Mouse (Mus musculus): Measurements from ENCODE around the gene Psip1. TPM values are rescaled to one million over a fixed set of nuclear protein-coding genes. Genes with fewer than 3 reads are reported as not detected.

Psip1 gene
- polyA plus RNA-seq, 1 experiment from 2014 or later = 36.1 TPM

DNA sequence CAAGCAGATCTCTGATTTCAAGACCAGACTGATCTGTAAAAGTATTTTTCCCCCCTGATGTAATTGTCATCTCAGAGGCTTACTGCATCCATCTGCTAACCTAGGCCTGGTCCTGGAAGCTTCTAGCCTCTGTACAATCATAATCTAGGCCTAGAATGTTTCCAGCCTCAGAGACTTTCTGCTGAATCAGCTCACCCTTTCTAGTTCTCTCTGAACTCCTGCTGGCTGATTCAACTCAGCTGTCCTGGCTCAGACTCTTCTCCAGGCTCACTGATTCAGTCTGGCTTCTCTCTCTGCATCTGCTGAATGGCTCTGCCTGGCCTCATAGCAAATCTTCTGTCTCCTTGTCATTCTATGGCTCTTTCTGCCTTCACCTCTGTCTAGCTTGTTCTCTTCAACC lies 48.1 kb downstream of the Psip1 start:
- Histone ChIP-seq H3K4me1 (ENCODE audit: control insufficient read depth, low read depth, low read length) (no peaks in the 10 kb centered on the region; the same call in 1 of the 2 replicates), H3K27me3 (ENCODE audit: control insufficient read depth, insufficient read depth, low read depth, low read length) (no peaks in the 10 kb centered on the region), H3K27ac (ENCODE audit: low read length) (no peak overlapping the region), H3K9me3 (replicated peaks; ENCODE audit: control insufficient read depth, low read length) (no peaks in the 10 kb centered on the region), H3K9ac (ENCODE audit: low read depth, low read length) (no peak overlapping the region), H3K36me3 (ENCODE audit: control insufficient read depth, insufficient read depth) (peaks cover 15% of the 10 kb centered on the region), H3K4me2 (ENCODE audit: low read depth, low read length) (no peak overlapping the region), H3K4me3 (ENCODE audit: low read depth, low read length) (no peak overlapping the region)
- no peak for ATAC-seq (ENCODE audit: low read depth)

DNA sequence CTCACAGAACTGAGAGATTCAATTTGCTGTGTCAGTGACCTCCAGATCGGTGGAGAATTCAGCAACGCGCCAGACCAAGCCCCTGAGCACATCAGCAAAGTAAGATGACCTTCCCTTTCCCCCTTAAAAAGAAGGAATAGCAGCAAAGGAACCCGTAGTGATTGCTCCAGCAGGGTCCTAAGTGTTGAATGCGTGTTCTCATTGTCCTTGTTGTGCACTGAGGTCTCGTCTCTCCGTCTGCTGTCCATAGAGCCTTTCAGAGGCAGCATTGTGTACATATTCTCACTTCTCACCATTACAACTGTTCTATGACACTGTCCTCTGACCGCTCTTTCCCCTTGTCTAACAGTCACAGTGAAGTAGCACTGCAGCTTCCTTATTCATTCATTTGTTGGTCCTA lies 49.9 kb downstream of the Psip1 start:
- Histone ChIP-seq H3K4me2 (ENCODE audit: low read depth, low read length) (no peak overlapping the region), H3K27me3 (ENCODE audit: control insufficient read depth, insufficient read depth, low read depth, low read length) (no peaks in the 10 kb centered on the region), H3K9me3 (replicated peaks; ENCODE audit: control insufficient read depth, low read length) (no peaks in the 10 kb centered on the region), H3K27ac (ENCODE audit: low read length) (no peak overlapping the region), H3K4me3 (ENCODE audit: low read depth, low read length) (no peak overlapping the region), H3K4me1 (ENCODE audit: control insufficient read depth, low read depth, low read length) (no peaks in the 10 kb centered on the region; the same call in 1 of the 2 replicates), H3K9ac (ENCODE audit: low read depth, low read length) (no peak overlapping the region), H3K36me3 (ENCODE audit: control insufficient read depth, insufficient read depth) (peaks cover 19% of the 10 kb centered on the region)
- WGBS (ENCODE audit: insufficient replicate concordance) = 85% methylated on average over 8 of the region's 8 CpGs
- ATAC-seq (ENCODE audit: low read depth) = no peak

DNA sequence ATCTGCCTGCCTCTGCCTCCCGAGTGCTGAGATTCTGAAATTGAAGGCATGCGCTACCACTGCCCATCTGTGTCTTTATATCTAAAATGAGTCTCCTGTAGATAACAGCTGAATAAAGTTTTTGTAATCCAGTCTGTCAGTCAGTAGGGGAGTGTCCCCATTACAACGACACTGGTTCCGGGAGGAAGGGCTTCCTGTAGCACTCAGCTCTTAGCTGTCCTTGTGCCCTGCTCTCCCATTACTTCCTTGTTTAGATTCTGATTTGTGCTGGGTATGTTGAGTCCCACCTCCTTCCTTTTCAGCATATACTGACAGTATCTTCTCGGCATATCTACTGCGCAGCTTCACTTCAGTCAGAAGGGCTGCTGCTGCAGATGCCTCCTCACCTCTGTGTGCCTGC lies 53.4 kb downstream of the Psip1 start:
- no peaks in the 10 kb centered on the region for H3K27me3 ChIP-seq (ENCODE audit: control insufficient read depth, insufficient read depth, low read depth, low read length)
- no peak overlapping the region for H3K4me2 ChIP-seq (ENCODE audit: low read depth, low read length)
- ATAC-seq (ENCODE audit: low read depth) = no peak
- no peaks in the 10 kb centered on the region for H3K4me1 ChIP-seq (ENCODE audit: control insufficient read depth, low read depth, low read length)
- peaks cover 22% of the 10 kb centered on the region for H3K36me3 ChIP-seq (ENCODE audit: control insufficient read depth, insufficient read depth)
- no peak overlapping the region for H3K4me3 ChIP-seq (ENCODE audit: low read depth, low read length)
- H3K9ac ChIP-seq (ENCODE audit: low read depth, low read length) = no peak overlapping the region
- H3K27ac ChIP-seq (ENCODE audit: low read length) = no peak overlapping the region
- no peaks in the 10 kb centered on the region for H3K9me3 ChIP-seq (replicated peaks; ENCODE audit: control insufficient read depth, low read length)
- 73% methylated on average over 6 of the region's 6 CpGs for WGBS (ENCODE audit: insufficient replicate concordance)

DNA sequence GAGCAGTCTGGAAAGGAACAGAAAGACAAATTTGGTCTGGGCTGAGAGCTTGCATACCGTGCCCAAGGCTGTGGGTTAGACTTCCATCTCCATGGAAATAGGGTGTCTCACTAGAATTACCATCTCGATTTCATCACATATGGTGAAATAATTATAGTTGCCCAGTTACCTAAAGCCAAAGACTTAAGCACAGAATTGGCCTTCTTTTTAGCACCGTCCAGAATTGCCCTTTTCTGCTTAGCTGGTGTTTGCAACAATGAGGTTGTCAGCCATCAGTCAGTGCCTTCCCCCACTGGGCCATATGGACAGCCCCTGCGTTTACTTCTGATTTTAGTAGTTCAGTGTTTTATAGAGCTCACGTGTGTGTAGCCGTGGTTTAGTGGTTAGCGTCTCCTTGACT lies 54.3 kb downstream of the Psip1 start:
- Histone ChIP-seq H3K36me3 (ENCODE audit: control insufficient read depth, insufficient read depth) (peaks cover 24% of the 10 kb centered on the region), H3K27ac (ENCODE audit: low read length) (no peak overlapping the region), H3K27me3 (ENCODE audit: control insufficient read depth, insufficient read depth, low read depth, low read length) (no peaks in the 10 kb centered on the region), H3K4me3 (ENCODE audit: low read depth, low read length) (no peak overlapping the region), H3K4me2 (ENCODE audit: low read depth, low read length) (no peak overlapping the region), H3K9ac (ENCODE audit: low read depth, low read length) (no peak overlapping the region), H3K9me3 (replicated peaks; ENCODE audit: control insufficient read depth, low read length) (no peaks in the 10 kb centered on the region), H3K4me1 (ENCODE audit: control insufficient read depth, low read depth, low read length) (no peaks in the 10 kb centered on the region)
- ATAC-seq (ENCODE audit: low read depth) = no peak
- 80% methylated on average over 7 of the region's 7 CpGs for WGBS (ENCODE audit: insufficient replicate concordance)

DNA sequence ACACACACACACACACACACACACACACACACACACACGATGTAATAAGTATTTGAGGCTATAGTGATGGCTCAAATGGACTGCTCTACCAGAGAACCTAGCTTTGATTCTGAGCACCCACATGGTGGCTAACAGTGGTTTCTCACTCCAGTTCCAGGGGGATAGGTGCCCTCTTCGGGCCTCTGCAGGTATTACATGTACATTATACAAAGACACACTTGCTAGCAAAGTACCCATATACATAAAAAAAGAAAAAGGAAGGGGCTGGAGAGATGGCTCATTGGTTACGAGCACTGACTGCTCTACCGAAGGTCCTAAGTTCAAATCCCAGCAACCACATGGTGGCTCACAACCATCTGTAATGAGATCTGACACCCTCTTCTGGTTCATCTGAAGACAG lies 57.4 kb downstream of the Psip1 start:
- Histone ChIP-seq H3K27me3 (ENCODE audit: control insufficient read depth, insufficient read depth, low read depth, low read length) (no peaks in the 10 kb centered on the region), H3K36me3 (ENCODE audit: control insufficient read depth, insufficient read depth) (peaks cover 19% of the 10 kb centered on the region), H3K4me1 (ENCODE audit: control insufficient read depth, low read depth, low read length) (no peaks in the 10 kb centered on the region), H3K4me2 (ENCODE audit: low read depth, low read length) (no peak overlapping the region), H3K9me3 (replicated peaks; ENCODE audit: control insufficient read depth, low read length) (no peaks in the 10 kb centered on the region), H3K27ac (ENCODE audit: low read length) (no peak overlapping the region), H3K9ac (ENCODE audit: low read depth, low read length) (no peak overlapping the region), H3K4me3 (ENCODE audit: low read depth, low read length) (no peak overlapping the region)
- 71% methylated on average over 4 of the region's 4 CpGs for WGBS (ENCODE audit: insufficient replicate concordance)
- no peak for ATAC-seq (ENCODE audit: low read depth)

DNA sequence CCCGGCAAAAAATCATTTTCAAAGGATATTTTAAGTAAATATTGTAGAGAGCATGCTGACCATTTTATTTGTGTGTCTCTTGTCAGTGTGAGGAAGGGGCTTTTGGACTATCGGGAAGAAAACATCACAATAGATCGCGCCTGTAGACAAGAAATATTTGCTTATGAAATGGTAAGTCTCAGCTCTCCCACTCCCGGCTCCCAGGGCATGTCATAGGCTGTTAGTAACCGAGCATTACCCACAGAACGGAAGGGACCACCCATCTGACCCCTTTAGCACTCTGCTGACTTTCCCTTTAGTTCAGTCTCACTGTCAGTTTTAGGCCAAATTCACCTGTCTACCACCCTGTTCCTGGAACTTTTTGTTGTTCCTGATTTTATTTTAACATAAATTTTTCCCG lies 58.6 kb downstream of the Psip1 start:
- Histone ChIP-seq H3K9ac (ENCODE audit: low read depth, low read length) (no peak overlapping the region), H3K4me3 (ENCODE audit: low read depth, low read length) (no peak overlapping the region), H3K9me3 (replicated peaks; ENCODE audit: control insufficient read depth, low read length) (no peaks in the 10 kb centered on the region), H3K4me2 (ENCODE audit: low read depth, low read length) (no peak overlapping the region), H3K27me3 (ENCODE audit: control insufficient read depth, insufficient read depth, low read depth, low read length) (no peaks in the 10 kb centered on the region), H3K4me1 (ENCODE audit: control insufficient read depth, low read depth, low read length) (no peaks in the 10 kb centered on the region), H3K27ac (ENCODE audit: low read length) (no peak overlapping the region), H3K36me3 (ENCODE audit: control insufficient read depth, insufficient read depth) (peaks cover 20% of the 10 kb centered on the region)
- no peak for ATAC-seq (ENCODE audit: low read depth)
- 87% methylated on average over 8 of the region's 8 CpGs for WGBS (ENCODE audit: insufficient replicate concordance)

DNA sequence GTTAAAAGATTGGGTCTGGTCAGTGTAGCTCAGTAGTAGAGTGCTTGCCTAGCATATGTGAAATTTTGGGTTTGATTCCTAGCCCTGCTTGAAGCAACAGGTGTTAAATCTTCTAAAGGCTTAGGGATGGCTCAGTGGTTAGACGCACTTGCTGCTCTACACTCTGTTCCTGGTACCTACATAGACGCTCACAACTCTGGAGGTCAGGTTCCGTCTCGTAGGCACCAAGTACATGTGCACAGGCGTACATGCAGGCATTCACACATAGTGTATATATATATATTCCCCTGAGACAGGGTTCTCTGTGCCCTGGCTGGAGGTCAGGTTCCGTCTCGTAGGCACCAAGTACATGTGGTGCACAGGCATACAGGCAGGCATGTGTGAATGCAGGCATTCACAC lies 59.1 kb downstream of the Psip1 start:
- H3K27me3 ChIP-seq (ENCODE audit: control insufficient read depth, insufficient read depth, low read depth, low read length) = no peaks in the 10 kb centered on the region

DNA sequence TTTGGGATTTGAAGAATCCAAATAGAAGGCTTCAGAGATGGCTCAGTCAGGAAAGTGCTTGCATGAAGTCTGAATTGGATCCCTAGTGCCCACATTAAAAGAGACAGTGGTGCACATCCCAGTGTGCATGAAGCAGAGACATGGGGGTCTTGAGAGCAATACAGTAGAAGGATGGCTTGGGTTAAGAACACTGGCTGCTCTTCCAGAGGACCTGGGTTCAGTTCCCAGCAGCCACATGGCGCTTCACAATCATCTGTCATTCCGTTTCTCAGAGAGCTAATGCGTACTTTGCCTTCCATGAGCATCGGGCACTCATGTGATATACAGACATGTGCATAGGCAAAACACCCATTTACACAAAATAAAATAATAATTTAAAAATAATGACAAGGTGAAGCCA lies 61.1 kb downstream of the Psip1 start:
- WGBS (ENCODE audit: insufficient replicate concordance) = 88% methylated on average over 4 of the region's 4 CpGs
- Histone ChIP-seq H3K4me1 (ENCODE audit: control insufficient read depth, low read depth, low read length) (no peaks in the 10 kb centered on the region), H3K9me3 (replicated peaks; ENCODE audit: control insufficient read depth, low read length) (no peaks in the 10 kb centered on the region), H3K36me3 (ENCODE audit: control insufficient read depth, insufficient read depth) (peaks cover 19% of the 10 kb centered on the region), H3K27ac (ENCODE audit: low read length) (no peak overlapping the region), H3K27me3 (ENCODE audit: control insufficient read depth, insufficient read depth, low read depth, low read length) (no peaks in the 10 kb centered on the region), H3K4me2 (ENCODE audit: low read depth, low read length) (no peak overlapping the region), H3K9ac (ENCODE audit: low read depth, low read length) (no peak overlapping the region), H3K4me3 (ENCODE audit: low read depth, low read length) (no peak overlapping the region)
- ATAC-seq (ENCODE audit: low read depth) = no peak

More for the DNA sequence above, 59.1 kb downstream of the Psip1 start:
- no peak overlapping the region for H3K4me2 ChIP-seq (ENCODE audit: low read depth, low read length)
- no peaks in the 10 kb centered on the region for H3K4me1 ChIP-seq (ENCODE audit: control insufficient read depth, low read depth, low read length)
- H3K36me3 ChIP-seq (ENCODE audit: control insufficient read depth, insufficient read depth) = peaks cover 19% of the 10 kb centered on the region
- H3K27ac ChIP-seq (ENCODE audit: low read length) = no peak overlapping the region
- no peak overlapping the region for H3K4me3 ChIP-seq (ENCODE audit: low read depth, low read length)
- ATAC-seq (ENCODE audit: low read depth) = no peak
- WGBS (ENCODE audit: insufficient replicate concordance) = 85% methylated on average over 7 of the region's 7 CpGs
- H3K9ac ChIP-seq (ENCODE audit: low read depth, low read length) = no peak overlapping the region
- no peaks in the 10 kb centered on the region for H3K9me3 ChIP-seq (replicated peaks; ENCODE audit: control insufficient read depth, low read length)

DNA sequence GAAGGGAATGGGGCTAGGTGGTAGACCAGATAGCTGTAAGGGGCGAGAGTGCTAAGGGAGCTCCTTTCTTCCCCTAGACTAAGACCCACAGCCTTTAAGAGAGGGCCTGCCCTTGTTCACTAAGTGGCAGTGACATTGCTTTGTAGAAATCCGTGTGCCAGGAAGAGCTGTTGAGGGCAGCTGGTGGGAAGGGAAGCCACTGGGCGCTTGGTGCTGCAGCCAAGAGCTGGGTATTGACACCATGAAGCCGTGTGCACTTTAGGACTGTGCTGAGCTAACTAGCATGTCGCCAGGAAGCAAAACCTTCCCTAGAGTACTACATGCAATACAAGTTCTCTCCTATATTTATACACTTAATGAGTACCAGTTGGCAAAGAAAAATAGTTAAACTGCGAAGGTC lies 62.6 kb downstream of the Psip1 start:
- H3K27ac ChIP-seq (ENCODE audit: low read length) = no peak overlapping the region
- H3K9me3 ChIP-seq (replicated peaks; ENCODE audit: control insufficient read depth, low read length) = no peaks in the 10 kb centered on the region
- peaks cover 4% of the 10 kb centered on the region for H3K4me1 ChIP-seq (ENCODE audit: control insufficient read depth, low read depth, low read length)
- no peak for ATAC-seq (ENCODE audit: low read depth)
- no peak overlapping the region for H3K4me3 ChIP-seq (ENCODE audit: low read depth, low read length)
- WGBS (ENCODE audit: insufficient replicate concordance) = 80% methylated on average over 6 of the region's 6 CpGs
- no peak overlapping the region for H3K9ac ChIP-seq (ENCODE audit: low read depth, low read length)
- H3K4me2 ChIP-seq (ENCODE audit: low read depth, low read length) = no peak overlapping the region
- H3K27me3 ChIP-seq (ENCODE audit: control insufficient read depth, insufficient read depth, low read depth, low read length) = no peaks in the 10 kb centered on the region
- peaks cover 18% of the 10 kb centered on the region for H3K36me3 ChIP-seq (ENCODE audit: control insufficient read depth, insufficient read depth)

DNA sequence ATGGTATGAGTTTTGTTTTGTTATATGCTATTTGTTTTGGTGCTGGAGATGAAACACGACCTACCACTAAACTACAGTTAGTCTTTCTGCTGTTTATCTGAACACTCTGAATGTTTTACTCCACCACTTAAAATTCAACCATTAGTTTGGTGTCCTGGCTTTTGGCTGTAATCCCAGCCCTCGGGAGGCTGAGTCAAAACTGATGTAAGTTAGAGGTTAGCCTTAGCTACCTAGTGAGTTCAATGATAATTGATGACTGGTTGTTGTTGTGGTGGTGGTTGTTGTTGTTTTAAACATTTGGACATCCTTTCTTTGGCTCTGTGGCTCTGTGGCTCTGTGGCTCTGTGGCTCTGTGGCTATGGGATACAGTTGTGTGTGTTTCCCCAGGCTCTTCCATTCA lies 67.5 kb downstream of the Psip1 start:
- H3K36me3 ChIP-seq (ENCODE audit: control insufficient read depth, insufficient read depth) = 0 out of 2 replicates have a peak, but pooled peaks cover 4% of the 10 kb centered on the region
- H3K9me3 ChIP-seq (replicated peaks; ENCODE audit: control insufficient read depth, low read length) = no peaks in the 10 kb centered on the region
- peak overlapping the region; percentile 68 for H3K4me3 ChIP-seq (ENCODE audit: low read depth, low read length)
- WGBS (ENCODE audit: insufficient replicate concordance) = 45% methylated on average over 2 of the region's 2 CpGs
- no peak for ATAC-seq (ENCODE audit: low read depth)
- peak overlapping the region; percentile 69 for H3K9ac ChIP-seq (ENCODE audit: low read depth, low read length)
- peak overlapping the region; percentile 73 for H3K4me2 ChIP-seq (ENCODE audit: low read depth, low read length)
- no peak overlapping the region for H3K27ac ChIP-seq (ENCODE audit: low read length)
- H3K4me1 ChIP-seq (ENCODE audit: control insufficient read depth, low read depth, low read length) = peaks cover 11% of the 10 kb centered on the region
- no peaks in the 10 kb centered on the region for H3K27me3 ChIP-seq (ENCODE audit: control insufficient read depth, insufficient read depth, low read depth, low read length)
